Mouse (Mus musculus): ENCODE data around the gene Cd247. TPM values are rescaled to one million over a fixed set of nuclear protein-coding genes. Genes with fewer than 3 reads are reported as not detected.
"Not testable (repeated sequence)": the region's sequence is repeated elsewhere in the genome, so short reads cannot be mapped to it uniquely, and the experiment has no call there.

The Cd247 gene
- polyA plus RNA-seq, 1 experiment from 2014 or later = 0.17 TPM

DNA sequence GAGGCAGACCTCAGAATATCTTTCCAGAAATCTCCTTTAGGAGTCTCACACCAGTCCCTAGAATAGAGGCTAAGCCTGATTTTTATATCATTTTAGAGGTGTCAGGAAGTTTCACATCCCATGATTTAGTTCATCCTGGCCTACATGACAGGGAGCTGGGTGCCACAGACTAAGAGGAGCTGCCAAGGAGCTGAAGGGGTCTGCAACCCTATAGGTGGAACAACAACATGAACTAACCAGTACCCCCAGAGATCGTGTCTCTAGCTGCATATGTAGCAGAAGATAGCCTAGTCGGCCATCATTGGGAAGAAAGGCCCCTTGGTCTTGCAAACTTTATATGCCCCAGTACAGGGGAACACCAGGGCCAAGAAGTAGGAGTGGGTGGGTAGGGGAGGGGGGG lies 26.0 kb upstream of the Cd247 start:
- H3K4me1 ChIP-seq (ENCODE audit: control insufficient read depth, low read depth, low read length) = peaks cover 34% of the 10 kb centered on the region
- not testable (repeated sequence) for H3K4me3 ChIP-seq (ENCODE audit: low read depth, low read length); H3K9ac ChIP-seq (ENCODE audit: low read depth, low read length); H3K27ac ChIP-seq (ENCODE audit: low read length); ATAC-seq (ENCODE audit: low read depth); H3K36me3 ChIP-seq (ENCODE audit: control insufficient read depth, insufficient read depth); H3K27me3 ChIP-seq (ENCODE audit: control insufficient read depth, insufficient read depth, low read depth, low read length); H3K9me3 ChIP-seq (replicated peaks; ENCODE audit: control insufficient read depth, low read length)
- 26% methylated on average over 2 of the region's 2 CpGs for WGBS (ENCODE audit: insufficient replicate concordance)
- peak overlapping the region; percentile 98 for H3K4me2 ChIP-seq (ENCODE audit: low read depth, low read length)

DNA sequence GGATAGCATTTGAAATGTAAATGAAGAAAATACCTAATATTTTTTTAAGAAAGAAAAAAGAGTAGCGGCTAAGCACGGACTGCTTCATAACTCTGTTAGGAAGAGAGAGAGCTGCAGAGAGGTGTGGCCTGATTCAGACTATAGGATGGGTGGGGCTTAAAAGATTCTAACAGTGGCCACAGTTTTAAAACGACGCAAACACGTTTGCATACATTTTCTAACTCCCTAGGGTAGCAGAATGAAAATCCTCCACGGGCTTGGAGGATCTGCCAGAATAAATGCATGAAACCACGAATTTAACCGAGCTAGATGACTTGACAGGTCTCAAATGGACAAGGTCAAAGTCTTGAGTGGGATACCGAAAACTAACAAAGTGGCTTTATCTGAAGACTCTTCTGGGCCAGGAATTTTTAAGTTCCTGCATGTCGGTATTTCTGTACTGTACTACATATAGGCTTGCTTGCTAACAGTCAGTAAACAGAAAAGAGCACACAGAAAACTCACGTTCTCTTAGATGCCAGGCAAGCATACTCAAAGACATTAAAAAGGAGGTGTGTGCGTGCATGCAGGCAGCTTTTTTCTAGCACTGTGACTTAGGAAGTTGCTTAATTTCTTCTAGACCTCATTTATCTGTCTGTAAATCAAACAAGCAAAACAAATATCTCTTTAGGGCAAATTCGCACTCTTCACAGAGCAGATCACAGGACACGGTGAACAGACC lies 25.4 kb upstream of the Cd247 start:
- Histone ChIP-seq H3K4me2 (ENCODE audit: low read depth, low read length) (peak overlapping the region; percentile 98), H3K36me3 (ENCODE audit: control insufficient read depth, insufficient read depth) (no peaks in the 10 kb centered on the region), H3K4me1 (ENCODE audit: control insufficient read depth, low read depth, low read length) (peaks cover 36% of the 10 kb centered on the region), H3K9ac (ENCODE audit: low read depth, low read length) (peak overlapping the region; percentile 36), H3K27me3 (ENCODE audit: control insufficient read depth, insufficient read depth, low read depth, low read length) (no peaks in the 10 kb centered on the region), H3K27ac (ENCODE audit: low read length) (peak overlapping the region; percentile 82), H3K9me3 (replicated peaks; ENCODE audit: control insufficient read depth, low read length) (no peaks in the 10 kb centered on the region), H3K4me3 (ENCODE audit: low read depth, low read length) (peak overlapping the region; percentile 96)
- ATAC-seq (ENCODE audit: low read depth) = 0 out of 2 replicates have a peak, but pooled peaks have one; percentile 12
- 6% methylated on average over 14 of the region's 14 CpGs for WGBS (ENCODE audit: insufficient replicate concordance)

DNA sequence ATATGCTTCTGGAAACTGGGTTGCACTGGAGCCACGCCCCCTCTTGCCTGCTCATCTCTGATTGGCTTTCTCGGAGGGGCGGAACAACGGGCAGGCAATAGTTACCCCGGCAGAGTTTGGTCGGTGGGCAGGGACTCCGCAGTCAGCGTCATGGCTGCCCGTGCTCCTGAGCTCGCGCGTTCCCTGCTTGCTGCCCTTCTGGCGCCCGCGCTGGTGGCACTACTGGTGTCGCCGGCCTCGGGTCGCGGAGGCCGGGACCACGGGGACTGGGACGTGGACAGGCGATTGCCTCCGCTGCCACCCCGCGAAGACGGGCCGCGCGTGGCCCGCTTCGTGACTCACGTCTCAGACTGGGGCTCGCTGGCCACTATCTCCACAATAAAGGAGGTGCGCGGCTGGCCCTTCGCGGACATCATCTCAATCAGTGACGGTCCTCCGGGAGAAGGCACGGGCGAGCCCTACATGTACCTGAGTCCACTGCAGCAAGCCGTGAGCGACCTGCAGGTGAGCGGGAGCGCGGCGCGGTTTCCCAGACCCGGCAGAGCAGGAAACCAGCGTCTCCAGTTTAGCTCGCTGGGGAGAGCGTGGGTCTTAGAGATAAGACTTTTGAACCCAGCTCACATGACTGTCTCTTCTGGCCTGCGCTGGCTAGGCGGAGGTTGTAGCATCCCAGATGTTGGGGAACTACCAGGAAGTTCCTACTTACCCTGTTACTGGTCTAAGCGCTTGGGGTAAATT lies 24.7 kb upstream of the Cd247 start, which contains the start of gene Creg1:
TSS of gene Creg1 (plus strand) at position 112 of the 738 bp plus-strand sequence.
- H3K27ac ChIP-seq (ENCODE audit: low read length) = peak within 1 kb of the TSS; percentile 99
- no peaks in the 10 kb centered on the region for H3K36me3 ChIP-seq (ENCODE audit: control insufficient read depth, insufficient read depth)
- ATAC-seq (ENCODE audit: low read depth) = peak; percentile 89
- under 1% methylated on average over 57 of the region's 57 CpGs for WGBS (ENCODE audit: insufficient replicate concordance)
- H3K4me2 ChIP-seq (ENCODE audit: low read depth, low read length) = peak within 1 kb of the TSS; percentile 98
- H3K27me3 ChIP-seq (ENCODE audit: control insufficient read depth, insufficient read depth, low read depth, low read length) = no peaks in the 10 kb centered on the region
- H3K9ac ChIP-seq (ENCODE audit: low read depth, low read length) = peak within 1 kb of the TSS; percentile 99
- peak within 1 kb of the TSS; percentile 96 for H3K4me3 ChIP-seq (ENCODE audit: low read depth, low read length)
- peaks cover 44% of the 10 kb centered on the region for H3K4me1 ChIP-seq (ENCODE audit: control insufficient read depth, low read depth, low read length)
- H3K9me3 ChIP-seq (replicated peaks; ENCODE audit: control insufficient read depth, low read length) = no peaks in the 10 kb centered on the region

DNA sequence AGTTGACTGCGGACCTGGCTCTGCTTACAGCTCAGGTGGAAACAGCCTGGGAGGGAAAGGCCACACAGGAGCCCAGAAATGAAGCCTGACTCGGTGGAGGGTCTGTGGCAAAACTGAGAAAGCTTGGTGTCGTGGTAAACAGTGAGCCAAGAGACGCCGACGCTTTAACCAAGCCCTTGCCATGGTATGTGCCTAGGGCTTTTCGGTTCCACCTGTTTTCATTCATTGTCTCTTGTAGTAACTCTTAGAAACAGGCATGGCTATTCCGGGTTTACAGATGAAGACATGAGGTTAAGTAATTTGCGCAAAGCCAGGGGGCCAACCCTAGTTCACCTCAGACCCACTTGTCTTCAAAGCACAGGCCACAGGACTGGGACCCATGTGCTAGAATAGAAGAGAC lies 23.9 kb upstream of the Cd247 start:
- no peaks in the 10 kb centered on the region; the same call in 1 of the 2 replicates for H3K36me3 ChIP-seq (ENCODE audit: control insufficient read depth, insufficient read depth)
- peak overlapping the region; percentile 96 for H3K4me3 ChIP-seq (ENCODE audit: low read depth, low read length)
- H3K9me3 ChIP-seq (replicated peaks; ENCODE audit: control insufficient read depth, low read length) = no peaks in the 10 kb centered on the region
- H3K9ac ChIP-seq (ENCODE audit: low read depth, low read length) = peak overlapping the region; percentile 99
- no peak for ATAC-seq (ENCODE audit: low read depth)
- peak overlapping the region; percentile 99 for H3K27ac ChIP-seq (ENCODE audit: low read length)
- 24% methylated on average over 9 of the region's 9 CpGs for WGBS (ENCODE audit: insufficient replicate concordance)
- H3K4me2 ChIP-seq (ENCODE audit: low read depth, low read length) = peak overlapping the region; percentile 98
- H3K27me3 ChIP-seq (ENCODE audit: control insufficient read depth, insufficient read depth, low read depth, low read length) = no peaks in the 10 kb centered on the region
- H3K4me1 ChIP-seq (ENCODE audit: control insufficient read depth, low read depth, low read length) = peaks cover 49% of the 10 kb centered on the region

DNA sequence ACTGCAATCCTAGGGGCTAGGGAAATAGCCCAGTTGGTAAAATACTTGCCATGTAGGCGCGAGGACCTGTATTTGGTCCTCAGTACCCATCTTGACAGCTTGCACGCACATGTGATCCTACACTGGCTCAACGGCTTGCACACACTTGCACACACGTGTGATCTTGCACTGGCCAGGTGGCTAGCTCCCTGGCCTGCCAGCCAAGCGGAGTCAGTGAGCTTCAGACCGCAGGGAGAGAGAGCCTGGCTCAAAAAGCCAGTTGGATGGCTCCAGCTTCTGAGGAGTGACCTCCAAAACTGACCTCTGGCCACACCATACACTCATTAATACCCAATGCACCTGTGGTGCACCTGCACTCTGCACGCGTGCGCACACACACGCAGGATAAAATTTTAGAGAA lies 23.4 kb upstream of the Cd247 start:
- ATAC-seq (ENCODE audit: low read depth) = no peak
- H3K4me2 ChIP-seq (ENCODE audit: low read depth, low read length) = peak overlapping the region; percentile 98
- H3K9me3 ChIP-seq (replicated peaks; ENCODE audit: control insufficient read depth, low read length) = no peaks in the 10 kb centered on the region
- WGBS (ENCODE audit: insufficient replicate concordance) = 69% methylated on average over 11 of the region's 11 CpGs
- H3K27me3 ChIP-seq (ENCODE audit: control insufficient read depth, insufficient read depth, low read depth, low read length) = no peaks in the 10 kb centered on the region
- peak overlapping the region; percentile 96 for H3K4me3 ChIP-seq (ENCODE audit: low read depth, low read length)
- peaks cover 54% of the 10 kb centered on the region for H3K4me1 ChIP-seq (ENCODE audit: control insufficient read depth, low read depth, low read length)
- H3K36me3 ChIP-seq (ENCODE audit: control insufficient read depth, insufficient read depth) = peaks cover 4% of the 10 kb centered on the region; the same call in 1 of the 2 replicates
- H3K9ac ChIP-seq (ENCODE audit: low read depth, low read length) = peak overlapping the region; percentile 99
- H3K27ac ChIP-seq (ENCODE audit: low read length) = peak overlapping the region; percentile 99

DNA sequence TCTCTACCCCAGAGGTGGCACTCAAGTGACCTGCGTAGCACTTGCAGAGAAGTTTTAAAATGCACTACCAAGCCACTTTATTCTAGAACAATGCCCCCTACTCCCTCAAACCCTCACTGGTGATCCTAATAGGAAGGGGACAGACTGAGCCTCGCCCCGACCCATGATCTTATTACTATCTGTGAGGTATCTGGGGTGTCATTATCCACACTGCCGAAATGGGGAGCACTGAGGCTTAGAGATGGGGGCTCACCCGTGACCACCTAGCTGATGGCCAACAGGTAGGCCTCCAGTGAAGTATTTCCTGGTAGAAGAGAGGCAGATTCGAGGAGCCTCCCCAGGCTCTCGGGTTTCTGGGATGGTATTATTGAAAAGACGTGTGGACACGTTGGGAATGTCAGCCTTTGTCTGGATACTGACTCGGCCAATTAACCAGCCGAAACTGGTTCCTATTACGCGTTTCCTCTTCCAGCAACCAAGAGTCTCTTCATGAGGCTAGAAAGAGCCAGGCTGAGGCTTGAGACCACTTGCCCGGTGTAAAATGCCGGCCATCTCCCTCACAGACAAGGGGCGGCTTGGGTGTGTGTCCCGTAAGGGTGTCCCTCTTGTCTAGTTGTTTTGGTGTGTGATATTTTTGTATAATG lies 22.7 kb upstream of the Cd247 start:
- H3K27ac ChIP-seq (ENCODE audit: low read length) = peak overlapping the region; percentile 99
- H3K4me2 ChIP-seq (ENCODE audit: low read depth, low read length) = peak overlapping the region; percentile 98
- H3K9me3 ChIP-seq (replicated peaks; ENCODE audit: control insufficient read depth, low read length) = no peaks in the 10 kb centered on the region
- 47% methylated on average over 17 of the region's 17 CpGs for WGBS (ENCODE audit: insufficient replicate concordance)
- H3K27me3 ChIP-seq (ENCODE audit: control insufficient read depth, insufficient read depth, low read depth, low read length) = no peaks in the 10 kb centered on the region
- H3K4me3 ChIP-seq (ENCODE audit: low read depth, low read length) = peak overlapping the region; percentile 96
- peak overlapping the region; percentile 99 for H3K9ac ChIP-seq (ENCODE audit: low read depth, low read length)
- H3K4me1 ChIP-seq (ENCODE audit: control insufficient read depth, low read depth, low read length) = peaks cover 61% of the 10 kb centered on the region
- H3K36me3 ChIP-seq (ENCODE audit: control insufficient read depth, insufficient read depth) = peaks cover 11% of the 10 kb centered on the region
- ATAC-seq (ENCODE audit: low read depth) = no peak

DNA sequence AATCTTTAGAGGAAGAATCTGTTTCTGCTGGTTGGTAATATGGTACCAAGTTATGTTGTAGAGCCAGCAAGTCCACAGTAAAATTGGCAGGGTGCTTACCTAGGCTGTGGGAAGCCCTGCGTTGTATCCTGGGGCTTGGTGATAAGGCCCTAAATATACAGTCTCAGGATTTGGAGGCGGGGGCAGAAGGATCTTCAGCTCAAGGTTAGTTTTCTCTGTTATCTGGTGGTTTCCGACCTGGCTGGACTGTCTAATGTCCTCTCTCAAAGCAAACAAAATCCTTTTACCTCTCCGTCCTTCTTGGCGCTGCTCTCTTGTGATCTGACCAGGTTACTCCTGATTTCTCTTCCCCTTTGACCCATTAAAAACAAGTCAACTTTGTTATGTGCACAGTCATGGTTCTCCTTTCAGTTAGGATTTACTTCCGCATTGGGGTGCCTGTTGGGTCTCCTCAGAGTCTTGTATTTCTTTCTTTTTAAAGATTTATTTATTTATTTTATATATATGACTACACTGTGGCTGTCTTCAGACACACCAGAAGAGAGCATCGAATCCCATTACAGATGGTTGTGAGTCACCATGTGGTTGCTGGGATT lies 22.1 kb upstream of the Cd247 start:
- H3K4me1 ChIP-seq (ENCODE audit: control insufficient read depth, low read depth, low read length) = peaks cover 67% of the 10 kb centered on the region
- H3K27me3 ChIP-seq (ENCODE audit: control insufficient read depth, insufficient read depth, low read depth, low read length) = no peaks in the 10 kb centered on the region
- peak overlapping the region; percentile 99 for H3K27ac ChIP-seq (ENCODE audit: low read length)
- no peaks in the 10 kb centered on the region for H3K9me3 ChIP-seq (replicated peaks; ENCODE audit: control insufficient read depth, low read length)
- WGBS (ENCODE audit: insufficient replicate concordance) = 26% methylated on average over 7 of the region's 7 CpGs
- H3K4me3 ChIP-seq (ENCODE audit: low read depth, low read length) = peak overlapping the region; percentile 96
- H3K36me3 ChIP-seq (ENCODE audit: control insufficient read depth, insufficient read depth) = peaks cover 17% of the 10 kb centered on the region
- peak; percentile 56 for ATAC-seq (ENCODE audit: low read depth)
- peak overlapping the region; percentile 99 for H3K9ac ChIP-seq (ENCODE audit: low read depth, low read length)
- H3K4me2 ChIP-seq (ENCODE audit: low read depth, low read length) = peak overlapping the region; percentile 98

DNA sequence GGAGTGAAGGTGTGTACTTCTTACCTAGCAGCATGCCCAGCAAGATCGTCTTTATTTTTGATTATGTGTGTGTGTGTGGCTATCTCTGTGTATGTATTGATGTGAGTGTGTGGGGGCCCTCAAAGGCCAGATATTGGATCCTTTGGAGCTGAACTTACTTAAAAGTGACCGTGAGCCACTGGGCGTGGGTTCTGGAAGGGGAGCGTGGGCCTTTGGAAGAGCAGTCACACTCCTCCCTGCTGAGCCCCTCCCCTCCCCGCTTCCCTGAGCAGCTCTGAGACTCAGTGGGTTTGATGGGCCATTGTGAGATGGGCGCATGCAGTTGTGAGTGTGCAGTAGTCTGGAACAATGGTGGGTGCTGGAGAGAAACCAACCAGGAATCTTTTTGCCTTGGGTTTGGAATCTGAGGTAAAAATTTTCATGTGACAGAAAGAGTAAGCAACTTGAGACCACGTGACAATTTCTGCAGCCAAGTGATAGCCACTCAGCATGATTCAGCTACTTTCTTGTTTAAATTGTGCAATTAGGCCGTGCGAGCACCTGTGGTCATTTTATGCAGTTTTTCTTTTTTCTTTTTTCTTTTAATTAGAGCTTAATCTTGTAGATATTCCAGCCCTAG lies 19.5 kb upstream of the Cd247 start:
- Histone ChIP-seq H3K27ac (ENCODE audit: low read length) (peak overlapping the region; percentile 95), H3K9ac (ENCODE audit: low read depth, low read length) (peak overlapping the region; percentile 66), H3K27me3 (ENCODE audit: control insufficient read depth, insufficient read depth, low read depth, low read length) (no peaks in the 10 kb centered on the region), H3K36me3 (ENCODE audit: control insufficient read depth, insufficient read depth) (peaks cover 40% of the 10 kb centered on the region), H3K9me3 (replicated peaks; ENCODE audit: control insufficient read depth, low read length) (no peaks in the 10 kb centered on the region), H3K4me2 (ENCODE audit: low read depth, low read length) (peak overlapping the region; percentile 74), H3K4me1 (ENCODE audit: control insufficient read depth, low read depth, low read length) (peaks cover 69% of the 10 kb centered on the region), H3K4me3 (ENCODE audit: low read depth, low read length) (peak overlapping the region; percentile 58)
- WGBS (ENCODE audit: insufficient replicate concordance) = 17% methylated on average over 9 of the region's 9 CpGs
- ATAC-seq (ENCODE audit: low read depth) = peak; percentile 45
